Mouse (Mus musculus) cerebellum, adult 2 months (tissue): ENCODE measurements around the gene Irs2.

Source experiments
- CTCF ChIP-seq: fragments of 200-500 bp; IDR thresholded peaks from 2 replicates; pipeline ENCODE4 v1.5.1; 2011; ENCODE audit warnings: low read depth, mild to moderate bottlenecking, control low read depth, low read length, moderate library complexity, borderline replicate concordance; ENCODE audit not compliant: insufficient read depth
- POLR2A ChIP-seq: fragments of 200-500 bp; IDR thresholded peaks from 2 replicates; pipeline ENCODE4 v1.6.1; 2011; ENCODE audit warnings: low read length, control low read depth, borderline replicate concordance; ENCODE audit not compliant: insufficient read depth

DNA sequence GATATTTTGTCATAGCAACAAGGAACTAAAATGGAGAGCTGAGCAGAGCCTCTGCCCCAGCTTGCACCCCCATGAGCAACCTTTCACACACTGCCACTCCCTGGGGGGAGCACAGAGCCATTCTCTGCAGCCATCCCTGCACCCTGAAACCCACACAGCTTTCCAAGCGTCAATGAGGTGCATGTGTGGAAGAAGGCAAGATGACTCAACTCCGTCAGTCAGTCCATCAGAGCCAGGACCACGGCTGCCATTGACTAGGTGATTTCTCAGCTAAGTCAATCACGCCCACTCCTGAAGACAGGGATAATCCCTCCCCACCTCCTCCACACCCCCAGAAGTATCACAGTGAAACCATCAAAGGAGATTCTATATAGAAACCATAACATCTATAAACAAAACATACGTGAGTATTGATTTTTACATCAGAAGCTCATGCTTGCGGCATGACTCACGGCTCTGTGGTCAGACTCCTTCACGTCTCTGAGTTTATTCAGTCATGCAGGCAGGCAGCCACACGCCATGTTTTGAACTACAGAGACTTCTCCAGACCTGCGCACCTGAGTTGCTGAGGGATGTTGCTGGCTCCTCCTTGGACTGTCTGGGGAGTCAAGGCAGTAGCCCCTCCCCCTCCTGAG, 14.6 kb downstream of the Irs2 start:
- TF ChIP-seq CTCF (no peak), POLR2A (no peak)
